Mouse (Mus musculus) thymus, postnatal 25 days (tissue): Measurements from ENCODE around the gene Cdh16.
"Not testable (repeated sequence)": the region's sequence is repeated elsewhere in the genome, so short reads cannot be mapped to it uniquely, and the experiment has no call there.

Source experiments
- DNase-seq: peaks from one replicate; pipeline ENCODE4 v3.0.0; 2022

Gene Cdh16

DNA sequence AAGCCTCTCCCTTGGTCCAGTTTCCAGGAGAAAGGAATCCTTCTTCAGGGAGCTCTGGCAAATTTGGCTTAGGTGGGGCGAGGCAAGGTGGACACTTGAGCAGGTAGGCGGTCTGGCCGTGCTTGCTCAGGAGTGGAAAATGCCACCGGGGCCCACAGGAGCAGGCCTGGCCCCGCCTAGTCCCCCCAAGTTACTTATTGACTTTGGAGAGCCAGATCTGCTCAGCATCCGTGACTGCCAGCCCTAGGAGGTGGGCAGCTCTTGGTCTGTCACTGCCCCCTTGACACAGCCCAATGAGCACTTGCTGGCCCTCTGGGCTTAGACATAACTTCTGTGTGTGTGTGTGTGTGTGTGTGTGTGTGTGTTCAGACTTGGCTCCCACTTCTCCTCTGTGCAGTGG, at the start of gene Cdh16:
Gene Cdh16 (minus strand): TSS at position 236 of the 400 bp plus-strand sequence.
- DNase-seq: no peak

DNA sequence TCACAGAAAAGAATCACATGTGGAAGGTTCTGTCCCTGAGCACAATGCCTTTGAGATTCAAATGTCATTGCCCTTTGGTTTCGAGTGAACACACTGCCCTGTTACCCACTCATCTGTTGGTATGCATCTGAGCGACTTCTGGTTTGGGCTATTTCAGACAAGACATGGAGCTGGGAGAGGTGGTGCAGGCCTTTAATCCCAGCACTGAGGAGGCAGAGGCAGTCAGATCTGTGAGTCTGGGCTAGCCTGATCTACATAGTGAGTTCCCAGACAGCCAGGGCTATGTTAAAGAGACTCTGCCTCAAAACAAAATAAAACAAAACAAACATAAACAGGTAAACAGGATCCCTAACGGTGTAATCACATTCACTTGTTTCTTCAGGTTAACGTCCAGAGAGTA, 31.4 kb upstream of the Cdh16 start:
- DNase-seq: no peak

DNA sequence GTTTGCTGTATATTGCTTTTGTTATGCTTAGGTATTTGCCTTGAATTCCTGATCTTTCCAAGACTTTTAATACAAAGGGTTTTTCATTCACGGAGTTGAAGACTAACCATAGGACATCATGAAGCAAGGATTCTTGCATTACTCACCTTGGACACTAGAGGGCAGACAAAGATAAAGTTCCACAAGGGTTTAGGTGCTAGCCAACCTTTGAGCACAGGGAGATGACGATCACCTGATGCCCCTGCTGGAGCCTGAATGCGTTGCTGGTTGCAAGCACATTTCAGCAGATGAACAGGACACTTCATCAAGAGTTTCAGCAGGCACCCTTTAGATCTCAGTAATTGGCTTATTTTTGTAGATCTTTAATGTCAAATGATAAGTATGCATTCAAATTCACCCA, 30.8 kb upstream of the Cdh16 start:
- DNase-seq: peak; percentile 74

DNA sequence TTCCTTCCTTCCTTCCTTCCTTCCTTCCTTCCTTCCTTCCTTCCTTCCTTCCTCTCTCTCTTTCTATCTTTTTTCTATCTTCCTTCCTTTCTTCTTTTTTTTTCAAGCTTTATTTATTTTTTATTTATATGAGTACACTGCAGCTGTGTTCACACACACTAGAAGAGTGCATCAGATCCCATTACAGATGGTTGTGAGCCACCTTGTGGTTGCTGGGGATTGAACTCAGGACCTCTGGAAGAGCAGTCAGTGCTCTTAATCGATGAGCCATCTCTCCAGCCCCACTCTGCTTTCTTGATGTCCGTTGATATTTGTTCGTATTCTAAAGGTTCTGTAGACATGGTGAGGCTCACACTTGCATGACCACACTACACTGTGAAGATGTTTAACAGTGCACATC, 20.0 kb upstream of the Cdh16 start:
- not testable (repeated sequence) for DNase-seq

DNA sequence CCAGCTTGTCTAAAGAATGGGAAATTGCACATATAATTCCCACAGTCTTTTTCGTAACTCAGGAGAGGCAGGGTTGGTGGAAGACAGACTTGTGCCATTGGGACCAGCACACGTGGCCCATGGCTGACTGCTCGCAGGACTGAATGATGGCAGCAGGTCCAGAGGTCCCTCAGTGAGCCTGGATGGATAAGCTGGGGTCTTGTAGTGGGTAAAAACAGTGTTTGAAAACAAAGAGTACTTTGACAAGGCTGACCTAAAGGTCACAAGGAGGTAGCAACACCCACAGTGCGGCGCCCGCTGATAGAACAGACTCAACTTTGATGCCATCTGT, 18.1 kb upstream of the Cdh16 start:
- no peak for DNase-seq

DNA sequence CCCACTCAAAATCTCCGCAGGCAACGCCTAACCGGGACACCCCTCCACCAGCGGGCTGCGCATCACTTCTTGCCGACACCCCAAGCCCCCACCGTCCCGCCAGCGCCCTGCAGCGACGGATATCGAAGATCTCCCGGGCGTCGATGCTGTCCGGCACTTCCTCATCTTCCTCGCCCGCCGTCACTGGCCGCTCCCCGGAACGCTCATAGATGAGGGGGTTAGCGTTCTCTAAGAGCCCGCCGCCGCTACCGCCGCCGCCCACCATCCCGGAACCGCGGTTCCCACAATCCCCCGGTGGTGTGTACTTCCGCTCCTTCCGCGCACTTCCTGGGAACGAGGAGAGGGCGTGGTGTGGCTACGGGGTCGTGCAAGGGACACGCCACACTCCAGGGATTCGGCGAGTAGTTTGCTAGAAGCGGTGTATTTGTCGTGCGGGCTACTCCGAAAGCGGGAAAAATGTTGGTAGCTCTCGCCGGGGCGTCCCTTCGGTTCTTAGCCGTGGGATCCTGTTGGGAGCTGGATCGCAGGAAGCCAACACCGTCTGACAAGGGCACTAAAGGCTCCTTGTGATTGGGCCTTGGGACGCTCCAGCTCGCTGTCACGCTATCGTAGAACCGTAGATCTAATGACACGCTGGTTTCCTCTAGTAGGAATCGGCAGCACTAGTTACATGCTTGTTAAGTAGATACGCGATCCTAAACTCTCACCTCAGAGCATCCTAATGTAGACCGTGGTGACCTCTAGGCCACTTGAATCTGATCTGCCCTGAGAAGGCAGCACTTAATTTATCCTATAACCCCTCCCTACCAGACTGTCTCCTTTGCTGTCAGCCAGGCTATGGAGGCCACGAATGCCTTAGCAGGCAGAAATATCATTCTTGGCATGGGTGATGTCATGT, 17.5 kb upstream of the Cdh16 start, which contains the start of gene Ciao2b:
Gene Ciao2b (minus strand): TSS at position 540 of the 898 bp plus-strand sequence.
- peak; percentile 89 for DNase-seq

DNA sequence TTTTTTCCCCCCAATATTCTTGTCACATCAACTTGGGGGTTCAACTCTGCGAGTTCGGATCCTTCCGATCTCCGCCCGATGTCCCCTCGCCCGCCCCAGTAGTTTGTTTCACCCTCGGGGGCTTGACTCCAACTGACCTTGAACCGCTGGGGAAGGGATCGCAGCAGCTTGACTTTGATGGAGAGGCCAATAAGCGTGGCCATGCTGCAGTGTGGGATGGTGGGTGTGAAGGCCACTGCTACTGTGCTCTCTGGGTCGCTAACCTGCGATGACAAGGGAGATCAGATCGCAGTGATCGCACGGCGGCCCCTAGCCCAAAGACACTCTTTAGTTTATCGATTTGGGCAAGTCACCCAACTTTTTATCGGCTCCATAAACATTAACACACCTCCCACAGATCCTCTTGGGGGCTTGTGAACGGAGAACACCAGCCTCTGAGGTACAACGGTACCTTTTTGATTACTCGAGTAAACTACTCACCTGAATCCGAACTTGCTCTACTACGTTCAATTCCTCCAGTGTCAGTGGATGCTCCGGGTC, 16.7 kb upstream of the Cdh16 start:
- no peak for DNase-seq

DNA sequence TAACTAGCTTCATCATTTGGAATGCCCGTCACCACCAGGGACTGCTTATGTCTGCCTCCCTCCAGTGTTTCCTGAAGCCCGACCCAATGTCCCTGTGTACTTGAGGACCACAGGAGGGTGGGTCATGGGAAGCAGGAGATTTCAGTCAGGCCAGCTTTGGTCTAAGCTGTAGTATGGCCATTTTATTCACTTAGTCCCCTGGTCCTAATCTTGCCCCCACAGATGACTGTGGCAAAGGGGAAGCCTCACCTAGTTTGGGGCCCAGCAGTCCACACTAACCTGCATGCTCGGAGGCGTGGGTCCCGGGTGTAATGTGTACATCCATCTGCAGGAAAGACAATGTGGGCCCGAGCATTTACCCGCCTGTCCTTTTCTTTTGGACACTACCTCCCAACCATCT, 16.0 kb upstream of the Cdh16 start:
- no peak for DNase-seq

DNA sequence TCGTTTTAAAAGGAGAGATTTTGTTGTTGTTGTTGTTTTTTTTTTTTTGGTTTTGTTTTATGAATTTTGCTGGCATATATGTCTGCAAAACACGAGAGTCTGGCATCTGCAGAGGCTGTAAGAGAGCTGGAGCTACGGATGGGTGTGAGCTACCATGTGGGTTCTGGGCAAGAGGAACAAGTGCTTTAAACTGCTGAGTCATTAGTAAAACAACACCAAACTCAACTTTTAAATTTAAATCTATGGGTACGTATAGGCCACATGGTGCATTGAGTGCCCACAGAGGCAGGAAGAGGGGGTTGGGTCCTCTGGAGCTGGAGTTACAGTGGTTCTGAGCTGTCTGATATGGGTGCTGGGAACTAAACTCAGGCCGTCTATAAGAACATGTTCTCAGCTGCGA, 13.8 kb upstream of the Cdh16 start:
- no peak for DNase-seq

DNA sequence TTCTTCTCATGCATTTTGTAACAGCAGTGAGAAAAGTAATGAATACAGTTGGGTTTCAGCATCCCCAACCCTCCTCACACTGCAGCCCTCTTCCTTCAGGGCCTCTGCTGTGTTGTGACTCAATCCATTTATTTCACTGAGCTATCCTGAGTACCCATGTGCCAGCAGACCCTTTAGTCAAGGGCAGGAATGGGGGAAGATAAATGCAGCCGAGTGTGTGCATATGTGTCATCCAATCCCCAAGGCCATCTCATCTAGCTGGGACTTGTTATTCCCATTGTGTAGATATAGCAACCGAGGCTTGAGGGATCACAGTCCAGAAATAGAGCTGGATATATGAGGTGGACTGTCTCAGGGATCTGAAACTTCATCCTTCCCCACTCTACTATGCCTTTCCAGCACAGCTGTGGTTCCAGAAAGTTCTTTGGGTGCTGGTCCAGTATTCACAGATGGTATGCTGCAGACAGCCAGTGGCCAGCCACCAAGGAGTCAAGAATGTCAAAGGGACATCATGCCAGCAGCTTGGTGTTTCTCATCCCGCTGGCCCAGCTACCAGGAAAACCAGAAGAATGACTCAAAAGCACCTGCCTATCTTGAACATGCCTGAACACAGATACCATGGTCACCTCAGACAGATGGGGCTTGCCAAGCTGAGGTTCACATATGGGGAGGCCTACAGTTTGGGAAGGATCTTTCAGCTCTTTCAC, 11.0 kb upstream of the Cdh16 start:
- no peak for DNase-seq

DNA sequence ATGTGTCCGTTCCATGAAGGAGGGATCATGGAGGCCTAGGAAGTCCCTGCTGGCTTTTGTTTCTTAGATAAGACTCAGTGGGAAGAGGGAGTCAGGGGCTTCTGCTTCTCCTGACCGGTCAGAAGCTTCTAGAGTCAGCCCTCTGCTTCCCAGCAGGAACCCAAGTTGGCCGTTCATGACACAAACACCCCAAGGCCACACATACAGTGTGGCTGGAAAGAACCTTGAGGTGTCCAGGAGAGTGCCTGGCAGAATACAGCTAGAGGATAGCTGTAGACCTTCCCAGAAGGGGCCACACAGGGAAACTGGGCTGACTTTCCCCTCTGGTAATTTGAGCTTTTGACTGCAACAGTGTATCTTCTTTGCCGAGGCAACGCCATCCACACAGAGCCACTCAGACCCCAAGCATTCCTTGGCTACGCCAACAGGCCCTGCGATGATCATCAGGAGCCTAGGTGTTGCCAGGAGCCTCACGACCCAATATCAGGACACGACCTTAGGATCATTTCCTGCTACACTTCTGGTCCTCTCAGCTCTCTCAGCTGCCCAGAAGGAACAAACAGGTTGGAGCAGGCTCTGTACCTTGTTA, 9.1 kb upstream of the Cdh16 start:
- no peak for DNase-seq

DNA sequence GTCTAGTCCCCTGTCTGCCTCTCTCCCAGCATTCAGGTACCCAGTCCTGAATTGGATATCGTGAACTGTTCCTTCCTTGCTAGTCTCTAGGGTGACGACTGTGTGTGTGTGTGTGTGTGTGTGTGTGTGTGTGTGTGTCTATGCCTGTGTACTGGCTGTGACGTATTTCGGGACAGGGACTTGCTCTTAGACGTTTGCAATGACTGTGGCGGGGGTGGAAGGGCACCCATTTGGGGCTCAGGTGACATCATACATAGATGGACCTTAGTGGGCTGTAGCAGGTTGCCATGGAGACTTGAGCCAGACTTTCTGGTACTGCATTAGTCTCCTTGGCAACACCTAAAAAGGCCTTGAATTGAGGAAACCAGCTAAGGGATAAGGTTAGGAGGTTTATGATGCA, 8.3 kb upstream of the Cdh16 start:
- DNase-seq: no peak

DNA sequence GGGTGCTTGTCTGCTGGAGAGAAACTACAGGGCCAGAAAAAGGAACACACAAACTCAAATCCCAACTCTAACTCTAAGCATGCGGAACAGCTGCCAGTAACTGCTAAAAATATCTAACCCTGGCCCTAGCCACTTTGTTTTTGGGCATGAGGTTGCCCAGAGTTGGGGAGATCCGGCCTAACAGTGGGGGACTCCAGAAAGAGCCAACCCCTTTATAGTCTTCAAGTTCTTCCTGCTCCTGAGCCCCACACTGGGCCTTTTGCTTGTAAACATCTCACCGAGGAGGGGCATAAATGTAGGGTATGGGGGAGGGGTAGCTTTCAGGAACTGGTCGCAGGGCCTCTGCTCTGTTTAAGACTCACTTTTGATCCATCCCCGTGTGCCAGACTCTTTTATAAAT, 7.8 kb upstream of the Cdh16 start:
- DNase-seq: no peak

DNA sequence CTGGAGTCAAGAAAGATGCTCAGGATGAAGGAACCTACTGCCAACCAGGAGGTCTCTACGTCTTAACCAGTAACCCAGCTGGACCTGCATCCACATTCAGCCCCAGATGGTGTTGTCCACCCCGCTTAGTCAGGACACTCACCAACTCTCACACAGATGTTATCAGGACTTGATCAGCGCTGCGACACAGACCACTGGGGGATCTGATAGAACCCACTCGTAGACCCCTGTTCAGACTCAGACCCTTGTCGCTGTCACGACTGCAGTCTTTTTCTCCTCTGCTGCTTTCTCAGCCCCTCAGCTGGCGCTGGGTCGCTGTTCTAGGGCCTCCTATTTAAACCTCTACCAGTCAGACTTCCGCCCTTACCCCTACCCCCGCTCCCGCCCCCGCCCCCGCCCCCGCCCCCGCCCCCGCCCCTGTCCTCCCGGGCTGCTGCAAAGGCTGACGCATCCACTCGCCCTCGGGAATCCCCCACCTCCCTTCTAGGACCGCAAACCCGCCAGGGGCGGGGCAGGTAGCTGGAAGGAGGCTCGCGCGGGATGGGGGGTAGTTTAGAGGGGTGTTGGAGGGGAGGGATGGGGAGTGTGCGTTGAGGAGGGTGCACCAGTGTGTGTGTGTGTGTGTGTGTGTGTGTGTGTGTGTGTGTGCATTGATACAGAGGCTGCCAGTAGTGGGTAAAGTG, 6.9 kb upstream of the Cdh16 start, which contains the start of gene Rrad:
Gene Rrad (minus strand): TSS at position 347 of the 683 bp plus-strand sequence.
- peak; percentile 81 for DNase-seq

DNA sequence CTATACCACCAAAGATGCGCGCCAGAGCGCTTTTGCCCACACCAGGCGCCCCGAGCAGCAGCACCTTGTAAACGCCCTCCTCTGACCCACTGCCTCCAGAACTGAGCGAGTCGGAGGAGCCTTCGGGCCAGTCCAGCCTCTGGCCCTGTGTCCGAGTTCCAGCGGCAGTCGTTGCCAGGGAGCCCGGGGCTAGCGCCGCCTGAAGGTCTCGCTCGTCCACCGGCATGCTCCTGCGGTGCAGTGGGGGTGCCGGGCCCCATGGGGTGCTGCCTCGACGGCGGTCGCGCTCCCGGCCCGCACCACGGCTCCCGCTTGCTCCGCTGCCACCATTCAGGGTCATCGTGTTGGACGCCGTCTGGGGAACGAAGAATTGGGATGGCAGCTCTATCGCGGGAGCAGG, 6.4 kb upstream of the Cdh16 start:
- peak; percentile 38 for DNase-seq

DNA sequence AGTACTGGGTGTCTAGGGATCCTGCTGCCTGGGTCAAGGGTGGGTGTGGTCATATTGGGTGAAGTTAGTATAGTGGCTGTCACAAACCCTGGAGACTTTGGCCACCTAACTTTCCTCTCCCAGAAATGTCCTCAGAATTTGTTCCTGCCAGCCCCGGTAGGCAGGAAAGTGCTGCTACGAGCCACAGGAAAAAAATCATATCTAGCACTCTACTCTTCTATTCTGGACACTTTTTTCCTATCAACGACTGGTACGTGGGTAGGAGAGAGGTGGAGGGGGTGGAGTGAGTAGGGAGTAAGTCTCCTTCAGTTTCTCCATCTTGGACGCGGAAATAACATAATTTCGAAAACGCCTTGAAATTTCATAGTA, 5.9 kb upstream of the Cdh16 start:
- no peak for DNase-seq

DNA sequence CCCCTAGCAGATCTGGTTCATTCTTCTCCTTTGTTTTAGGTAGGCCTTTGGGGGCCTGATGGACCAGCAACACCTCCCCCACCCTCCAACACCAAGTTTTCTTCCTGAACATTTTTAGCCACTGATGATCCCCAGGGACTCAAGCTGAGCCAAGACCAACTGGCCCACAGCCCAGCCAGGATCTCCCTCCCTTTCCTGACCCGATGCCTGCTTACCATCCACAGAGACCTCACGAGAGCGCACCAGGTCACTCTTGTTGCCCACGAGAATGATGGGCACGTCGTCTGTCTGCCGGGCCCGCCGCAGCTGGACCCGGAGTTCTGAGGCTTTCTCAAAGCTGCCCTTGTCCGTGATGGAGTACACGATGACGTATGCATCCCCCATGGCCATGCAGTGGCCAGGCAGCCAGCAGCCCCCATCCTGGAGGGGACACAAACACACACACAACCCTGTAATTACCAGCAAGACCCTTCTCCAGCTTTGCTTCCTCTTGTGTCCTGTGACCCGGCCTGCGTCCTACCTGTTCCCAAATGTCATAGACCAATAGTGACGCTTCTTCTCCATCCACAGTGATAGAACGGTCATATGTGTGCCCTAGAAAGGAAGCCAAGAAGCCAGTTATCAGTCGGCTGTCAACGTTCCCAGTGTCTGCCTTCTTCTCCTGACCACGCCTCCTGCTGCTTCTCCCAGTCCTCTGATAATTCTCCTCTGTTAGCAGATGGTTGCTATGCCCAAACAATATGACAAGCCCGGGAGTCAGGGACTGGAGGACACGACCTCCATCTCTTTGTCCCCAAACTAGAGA, 5.3 kb upstream of the Cdh16 start:
- no peak for DNase-seq

DNA sequence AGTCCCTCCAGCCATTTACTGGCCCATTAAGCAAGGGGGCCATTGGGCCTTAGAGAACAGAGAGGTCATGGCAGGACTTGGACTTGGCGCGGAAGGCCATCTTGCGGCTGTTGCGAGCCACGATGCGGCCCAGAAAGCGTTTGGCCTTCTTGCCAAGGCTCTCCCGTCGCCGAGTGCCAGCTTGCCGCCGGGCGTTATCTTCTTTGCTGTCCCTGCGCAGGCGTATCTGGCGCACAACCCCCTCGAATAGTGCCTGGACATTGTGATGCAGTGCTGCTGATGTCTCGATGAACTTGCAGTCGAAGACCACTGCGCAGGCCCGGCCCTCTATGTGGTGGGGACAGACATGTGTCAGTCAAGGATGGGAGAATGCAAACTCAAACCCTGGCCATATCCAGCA, 4.2 kb upstream of the Cdh16 start:
- DNase-seq: no peak

DNA sequence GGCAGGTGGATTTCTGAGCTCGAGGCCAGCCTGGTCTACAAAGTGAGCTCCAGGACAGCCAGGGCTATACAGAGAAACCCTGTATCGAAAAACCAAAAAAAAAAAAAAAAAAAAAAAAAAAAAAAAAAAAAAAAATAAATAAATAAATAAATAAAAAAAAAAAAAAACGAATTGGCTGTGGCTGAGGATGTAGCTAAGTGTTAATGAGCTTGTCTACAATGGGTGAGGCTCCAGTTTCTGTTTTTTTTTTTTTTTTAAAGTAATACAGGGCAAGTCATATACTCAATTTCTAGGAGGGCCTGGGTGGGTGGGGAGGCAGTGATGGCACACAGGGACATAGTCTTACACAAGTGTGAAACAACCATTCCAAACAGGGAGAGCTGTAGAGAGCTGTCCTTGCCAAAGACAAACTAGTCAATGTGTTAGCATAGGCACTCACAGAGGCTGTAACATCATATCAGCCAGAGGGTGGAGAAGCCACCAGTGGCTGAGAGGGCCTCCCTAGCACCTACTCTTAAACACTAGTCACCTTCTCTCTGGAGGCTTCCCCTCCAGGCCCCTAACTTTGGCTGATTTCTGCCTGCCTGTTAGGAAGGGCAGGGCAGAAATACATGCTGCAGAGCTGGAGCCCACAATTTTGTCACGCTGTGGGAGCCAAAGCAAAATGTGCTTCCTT, 3.0 kb upstream of the Cdh16 start:
- DNase-seq: no peak

DNA sequence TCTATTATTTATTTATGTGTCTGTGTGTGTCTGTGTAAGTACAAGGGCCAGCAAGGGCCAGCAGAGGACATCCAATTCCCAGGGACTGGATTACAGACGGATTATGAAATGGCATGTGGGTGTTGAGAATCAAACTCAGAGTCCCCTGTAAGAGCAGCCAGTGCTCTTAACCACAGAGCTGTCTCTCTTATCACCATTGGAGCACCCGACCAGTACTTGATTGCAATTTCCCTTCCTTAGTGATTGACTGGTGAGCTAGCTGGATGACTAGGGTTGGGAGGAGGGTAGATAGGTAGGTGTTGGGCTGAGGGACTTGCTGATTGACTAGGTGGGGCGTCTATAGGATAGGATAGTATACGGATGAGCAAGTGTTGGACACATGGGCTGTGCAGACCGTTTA, 3.4 kb downstream of the Cdh16 start:
- DNase-seq: no peak

DNA sequence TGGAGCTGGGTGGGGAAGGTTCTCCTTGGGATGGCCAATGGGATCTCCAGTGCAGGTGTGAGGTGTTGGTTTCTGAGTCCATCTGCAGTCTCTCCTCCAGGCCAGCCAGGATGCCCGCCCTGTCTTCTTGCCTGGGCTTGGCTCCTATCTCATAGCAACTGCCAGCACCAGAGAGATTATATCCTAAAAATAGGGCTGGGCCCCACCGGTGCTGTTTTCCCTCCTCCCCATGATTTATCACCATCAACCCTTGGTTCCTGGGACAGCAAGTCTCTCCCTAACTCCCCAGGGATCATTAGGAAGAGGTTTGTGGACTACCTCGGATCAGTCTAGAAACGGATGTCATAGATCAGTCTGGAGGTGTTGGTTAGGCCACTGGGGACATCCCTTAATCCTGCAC, 11.1 kb downstream of the Cdh16 start:
- no peak for DNase-seq

DNA sequence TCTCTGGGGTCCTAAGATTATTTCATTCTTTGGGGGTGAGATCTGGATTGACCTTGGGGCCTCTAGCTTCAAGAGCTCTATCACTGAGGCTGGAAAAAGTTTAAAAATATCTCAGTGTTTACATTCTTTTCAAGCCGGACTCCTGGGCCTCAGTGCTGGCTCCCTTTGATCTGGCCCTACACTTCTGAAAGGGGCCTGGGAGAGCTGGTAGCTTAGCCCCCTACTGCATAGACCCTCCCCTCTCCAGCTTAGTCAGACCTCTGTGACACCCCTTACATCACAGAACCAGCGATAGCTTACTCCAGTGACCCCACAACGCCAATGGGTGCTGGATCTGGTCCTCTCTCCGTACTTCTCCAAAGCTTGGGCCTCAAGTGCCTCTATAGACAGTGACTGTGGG, 12.6 kb downstream of the Cdh16 start:
- no peak for DNase-seq
